Mouse (Mus musculus): Measurements from ENCODE around the gene 1700001F09Rik. TPM values are rescaled to one million over a fixed set of nuclear protein-coding genes. Genes with fewer than 3 reads are reported as not detected.
"Not testable (repeated sequence)": the region's sequence is repeated elsewhere in the genome, so short reads cannot be mapped to it uniquely, and the experiment has no call there.

The 1700001F09Rik gene
- not detected for total RNA-seq (2022)

DNA sequence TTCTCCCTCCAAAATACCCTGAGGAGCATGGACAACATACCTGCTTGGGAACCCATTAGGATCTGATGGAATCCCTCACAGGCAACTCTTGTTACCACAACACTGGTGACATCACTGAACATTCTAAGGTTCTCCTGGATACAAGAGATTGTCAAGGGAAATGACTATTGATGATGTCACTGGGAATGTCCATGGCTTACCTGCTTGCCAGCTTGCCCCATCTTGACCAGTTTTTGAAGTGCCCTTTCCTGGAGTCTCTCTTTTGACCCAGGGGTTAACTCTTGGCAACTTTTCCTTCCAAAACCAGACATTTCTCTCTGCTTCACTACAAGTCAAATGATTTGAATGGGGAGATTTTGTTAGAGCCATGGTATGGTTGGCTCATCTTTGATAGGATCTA is at the start of gene 1700001F09Rik:
Gene 1700001F09Rik, minus strand, starts transcription at position 101 of the 400 bp plus-strand sequence.
- not testable (repeated sequence) for DNase-seq

DNA sequence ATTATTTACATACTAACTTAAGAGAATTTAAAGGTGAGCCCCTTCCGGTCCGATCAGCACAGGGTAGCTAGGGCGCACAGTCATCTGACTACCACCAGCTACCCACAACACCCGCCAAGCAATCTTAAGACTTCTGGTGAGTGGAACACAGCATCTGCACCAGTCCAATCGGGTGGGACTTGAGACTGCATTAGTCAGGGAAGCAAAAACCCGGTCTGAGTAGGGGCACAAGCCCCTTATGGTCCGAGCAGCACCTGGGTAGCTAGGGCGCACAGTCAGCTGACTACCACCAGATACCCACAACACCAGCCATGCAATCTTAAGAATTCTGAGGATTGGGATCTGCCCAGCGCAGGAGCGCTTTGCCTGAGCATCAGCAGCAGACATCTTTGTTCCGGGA is 14.1 kb upstream of the 1700001F09Rik start:
- not testable (repeated sequence) for DNase-seq

- DNase-seq = not testable (repeated sequence)
These were observed 11.6 kb upstream of the 1700001F09Rik start for GRCm38 (mm10) chr14:43359246-43359645.

- DNase-seq = not testable (repeated sequence)
These were observed 9.9 kb upstream of the 1700001F09Rik start for GRCm38 (mm10) chr14:43357496-43357895.

- DNase-seq = not testable (repeated sequence)
These were observed 5.3 kb upstream of the 1700001F09Rik start for GRCm38 (mm10) chr14:43352944-43353343.

DNA sequence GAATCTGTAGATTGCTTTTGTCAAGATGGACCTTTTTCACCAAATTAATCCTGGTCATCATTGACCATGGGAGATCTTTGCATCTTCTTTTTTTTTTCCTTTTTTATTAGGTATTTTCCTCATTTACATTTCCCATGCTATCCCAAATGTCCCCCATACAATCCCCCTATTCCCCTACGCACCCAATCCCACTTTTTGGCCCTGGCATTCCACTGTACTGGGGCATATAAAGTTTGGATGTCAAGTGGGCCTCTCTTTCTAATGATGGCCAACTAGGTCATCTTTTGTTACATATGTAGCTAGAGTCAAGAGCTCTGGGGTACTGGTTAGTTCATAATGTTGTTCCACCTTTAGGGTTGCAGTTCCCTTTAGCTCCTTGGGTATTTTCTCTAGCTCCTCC is 10.0 kb downstream of the 1700001F09Rik start:
- DNase-seq = not testable (repeated sequence)

- DNase-seq = not testable (repeated sequence)
These were observed 16.2 kb downstream of the 1700001F09Rik start for GRCm38 (mm10) chr14:43331362-43331880.

- not testable (repeated sequence) for DNase-seq
These were observed 19.0 kb downstream of the 1700001F09Rik start for GRCm38 (mm10) chr14:43328603-43329002.

- DNase-seq = not testable (repeated sequence)
These were observed 28.1 kb downstream of the 1700001F09Rik start for GRCm38 (mm10) chr14:43319516-43319915.

GRCm38 (mm10) chr14:43293503-43293902 is 54.1 kb downstream of the 1700001F09Rik start, which contains the start of gene Gm8127:
TSS of gene Gm8127 (minus strand) at chr14:43293832.
- DNase-seq = not testable (repeated sequence)

Other genes with a start within 250 kb of the 1700001F09Rik start
- not detected for gene Gm8104, start 247.2 kb downstream of the 1700001F09Rik start, total RNA-seq (2022)
- gene Gm7233, start 167.9 kb downstream of the 1700001F09Rik start, total RNA-seq (2022) = not detected
- not detected for gene Gm8122, start 112.5 kb downstream of the 1700001F09Rik start, total RNA-seq (2022)
- gene Gm8126, start 89.2 kb downstream of the 1700001F09Rik start, total RNA-seq (2022) = not detected
- gene Gm9732, start 72.8 kb downstream of the 1700001F09Rik start, total RNA-seq (2022) = not detected
- gene Gm8127, start 54.0 kb downstream of the 1700001F09Rik start, total RNA-seq (2022) = not detected
- gene Gm8138, start 68.5 kb upstream of the 1700001F09Rik start, total RNA-seq (2022) = not detected
- gene Gm5799, start 195.8 kb upstream of the 1700001F09Rik start, total RNA-seq (2022) = not detected
- not detected for gene Gm17654, start 231.3 kb upstream of the 1700001F09Rik start, total RNA-seq (2022)

Measured in adrenal gland, adult 8-10 months (tissue).